Mouse (Mus musculus) MEL (cell line): Measurements from ENCODE around the gene Apbb2. TPM values are rescaled to one million over a fixed set of nuclear protein-coding genes. Genes with fewer than 3 reads are reported as not detected.

ENCODE experiments used
- DNase-seq: peaks from one replicate; pipeline ENCODE4 v3.0.0; 2011; ENCODE audit warnings: low read depth, low spot score
- H3K27ac ChIP-seq: 2 replicates; pipeline ENCODE4 v1.5.1; 2012; ENCODE audit warnings: low read depth, mild to moderate bottlenecking, control low read depth, low read length, moderate library complexity; ENCODE audit not compliant: control insufficient read depth
- H3K27me3 ChIP-seq, 2 experiments: fragments of 150-350 bp in 1 of 2; sonication (generic) in 1 of 2; 2 replicates each; pipeline ENCODE4 v1.6.1; 2012; ENCODE audit warnings: low read length in 2 of 2, mild to moderate bottlenecking in 2 of 2, improper control_type of control experiment in 1 of 2, moderate library complexity in 1 of 2; ENCODE audit not compliant: insufficient read depth in 2 of 2, control insufficient read depth in 1 of 2
- H3K36me3 ChIP-seq, 2 experiments: 2 replicates each; pipeline ENCODE4 v1.6.1; 2012 to 2014; ENCODE audit warnings: low read length in 2 of 2, improper control_type of control experiment in 1 of 2, inconsistent platforms in 1 of 2, mild to moderate bottlenecking in 1 of 2; ENCODE audit not compliant: insufficient read depth in 2 of 2, control insufficient read depth in 1 of 2
- H3K4me1 ChIP-seq, 2 experiments: fragments of 150-350 bp in 1 of 2; sonication (generic) in 1 of 2; 2 replicates each; pipeline ENCODE4 v1.6.1; 2012; ENCODE audit warnings: low read length in 2 of 2, improper control_type of control experiment in 1 of 2, mild to moderate bottlenecking in 1 of 2; ENCODE audit not compliant: insufficient read depth in 2 of 2, control insufficient read depth in 1 of 2
- H3K4me3 ChIP-seq, 2 experiments: fragments of 150-350 bp in 1 of 2; sonication (generic) in 1 of 2; 2 replicates each; pipeline ENCODE4 v1.5.1; 2012; ENCODE audit warnings: low read depth in 2 of 2, low read length in 2 of 2, mild to moderate bottlenecking in 2 of 2, moderate library complexity in 2 of 2, control low read depth in 1 of 2, improper control_type of control experiment in 1 of 2; ENCODE audit not compliant: control insufficient read depth in 1 of 2, insufficient read depth in 1 of 2
- H3K79me2 ChIP-seq: 2 replicates; pipeline ENCODE4 v1.6.1; 2012; ENCODE audit warnings: mild to moderate bottlenecking, low read length, moderate library complexity; ENCODE audit not compliant: control insufficient read depth, poor library complexity, insufficient read depth
- H3K9ac ChIP-seq: 2 replicates; pipeline ENCODE4 v1.6.1; 2012; ENCODE audit warnings: low read depth, mild to moderate bottlenecking, control low read depth, low read length, moderate library complexity; ENCODE audit not compliant: control insufficient read depth, poor library complexity, severe bottlenecking
- H3K9me3 ChIP-seq: fragments of 150-350 bp; sonication (generic); replicated peaks from 2 replicates; pipeline ENCODE4 v1.6.1; 2012; ENCODE audit warnings: mild to moderate bottlenecking, low read length, improper control_type of control experiment, moderate library complexity; ENCODE audit not compliant: insufficient read depth
- CHD1 ChIP-seq: IDR thresholded peaks from 2 replicates; pipeline ENCODE4 v1.6.1; 2012; ENCODE audit warnings: low read depth, mild to moderate bottlenecking, inconsistent platforms, low read length, improper control_type of control experiment
- CHD2 ChIP-seq: IDR thresholded peaks from 2 replicates; pipeline ENCODE4 v1.6.1; 2011; ENCODE audit warnings: low read length, improper control_type of control experiment
- CTCF ChIP-seq, 3 experiments: IDR thresholded peaks in 2 of 3; conservative IDR thresholded peaks in 1 of 3; 2 replicates each; pipeline ENCODE4 v1.5.1; 2011 to 2012; ENCODE audit warnings: low read length in 3 of 3, low read depth in 2 of 3, mild to moderate bottlenecking in 2 of 3, improper control_type of control experiment in 1 of 3, inconsistent platforms in 1 of 3, mixed read lengths in 1 of 3, moderate library complexity in 1 of 3; ENCODE audit not compliant: control insufficient read depth in 1 of 3, insufficient read depth in 1 of 3, poor library complexity in 1 of 3, severe bottlenecking in 1 of 3
- E2F4 ChIP-seq: IDR thresholded peaks from 2 replicates; pipeline ENCODE4 v1.6.1; 2011; ENCODE audit warnings: low read depth, low read length, improper control_type of control experiment, borderline replicate concordance
- GABPA ChIP-seq: IDR thresholded peaks from 2 replicates; pipeline ENCODE4 v1.6.1; 2012; ENCODE audit warnings: low read depth, mild to moderate bottlenecking, inconsistent platforms, low read length, improper control_type of control experiment, moderate library complexity
- GATA1 ChIP-seq: IDR thresholded peaks from 2 replicates; pipeline ENCODE4 v1.6.1; 2011; ENCODE audit warnings: low read depth, low read length, improper control_type of control experiment
- HCFC1 ChIP-seq: IDR thresholded peaks from 2 replicates; pipeline ENCODE4 v1.6.1; 2012; ENCODE audit warnings: low read depth, mild to moderate bottlenecking, inconsistent platforms, low read length, improper control_type of control experiment, moderate library complexity
- JUND ChIP-seq: IDR thresholded peaks from 2 replicates; pipeline ENCODE4 v1.6.1; 2011; ENCODE audit warnings: low read depth, mild to moderate bottlenecking, improper control_type of control experiment, low read length
- MAX ChIP-seq: IDR thresholded peaks from 2 replicates; pipeline ENCODE4 v1.6.1; 2011; ENCODE audit warnings: low read length, improper control_type of control experiment
- NELFE ChIP-seq: IDR thresholded peaks from 2 replicates; pipeline ENCODE4 v1.6.1; 2011; ENCODE audit warnings: low read depth, low read length, improper control_type of control experiment
- NRF1 ChIP-seq: IDR thresholded peaks from 2 replicates; pipeline ENCODE4 v1.6.1; 2014; ENCODE audit warnings: low read depth, mild to moderate bottlenecking, inconsistent platforms, low read length, improper control_type of control experiment, moderate library complexity; ENCODE audit not compliant: poor library complexity, insufficient read depth, severe bottlenecking
- POLR2A ChIP-seq, 2 experiments: IDR thresholded peaks; 2 replicates each; pipeline ENCODE4 v1.6.1; 2011 to 2012; ENCODE audit warnings: low read length in 2 of 2, mild to moderate bottlenecking in 2 of 2, control low read depth in 1 of 2, improper control_type of control experiment in 1 of 2, low read depth in 1 of 2, moderate library complexity in 1 of 2; ENCODE audit not compliant: control insufficient read depth in 1 of 2, insufficient read depth in 1 of 2, poor library complexity in 1 of 2
- POLR2AphosphoS2 ChIP-seq: IDR thresholded peaks from 2 replicates; pipeline ENCODE4 v1.6.1; 2011; ENCODE audit warnings: low read length, improper control_type of control experiment
- POLR2AphosphoS5 ChIP-seq: IDR thresholded peaks from 2 replicates; pipeline ENCODE4 v1.6.1; 2012; ENCODE audit warnings: low read depth, borderline replicate concordance, mild to moderate bottlenecking, inconsistent platforms, low read length, moderate library complexity, mixed read lengths
- RAD21 ChIP-seq: IDR thresholded peaks from 2 replicates; pipeline ENCODE4 v1.6.1; 2011; ENCODE audit warnings: mild to moderate bottlenecking, low read depth, low read length, improper control_type of control experiment
- RCOR1 ChIP-seq: IDR thresholded peaks from 2 replicates; pipeline ENCODE4 v1.6.1; 2012; ENCODE audit warnings: low read depth, mild to moderate bottlenecking, inconsistent platforms, low read length, improper control_type of control experiment
- SIN3A ChIP-seq: IDR thresholded peaks from 2 replicates; pipeline ENCODE4 v1.6.1; 2012; ENCODE audit warnings: low read length, improper control_type of control experiment, inconsistent platforms
- TCF12 ChIP-seq: IDR thresholded peaks from 2 replicates; pipeline ENCODE4 v1.6.1; 2014; ENCODE audit warnings: low read depth, mild to moderate bottlenecking, inconsistent platforms, low read length, improper control_type of control experiment, moderate library complexity
- ZMIZ1 ChIP-seq: IDR thresholded peaks from 2 replicates; pipeline ENCODE4 v1.6.1; 2012; ENCODE audit warnings: low read depth, mild to moderate bottlenecking, inconsistent platforms, low read length, improper control_type of control experiment, moderate library complexity
- ZNF384 ChIP-seq: IDR thresholded peaks from 2 replicates; pipeline ENCODE4 v1.6.1; 2012; ENCODE audit warnings: low read depth, mild to moderate bottlenecking, inconsistent platforms, low read length, improper control_type of control experiment
- polyA plus RNA-seq, 2 experiments: library from polyadenylated mRNA; stranded (reverse) in 1 of 2; unstranded in 1 of 2; fragments of >175 nt in 1 of 2; fragments of >200 nt in 1 of 2; gene quantifications; 2 replicates each; pipeline versions ENCODE4 v1.2.1 to v1.2.4; 2012; ENCODE audit warnings: low replicate concordance in 2 of 2, low read depth in 1 of 2; ENCODE audit not compliant: insufficient read length in 2 of 2, insufficient read depth in 1 of 2, missing spikeins in 1 of 2
- total RNA-seq: library from RNA; depleted of rRNA; stranded (reverse); fragments of 300-350 nt; gene quantifications from 2 replicates; pipeline ENCODE4 v1.2.3, GENCODE M21; 2012; rRNA removed

Apbb2 gene
- total RNA-seq (not detected in 2 replicates), polyA plus RNA-seq (not detected)

GRCm38 (mm10) chr5:66618597-66618996 lies at the start of gene Apbb2:
Gene Apbb2, minus strand, starts transcription at chr5:66618784.
- Histone ChIP-seq H3K9me3 (no peaks in the 10 kb centered on the region), H3K4me3 (no peak within 1 kb of the TSS), H3K79me2 (no peaks in the 10 kb centered on the region), H3K9ac (no peak within 1 kb of the TSS), H3K36me3 (no peaks in the 10 kb centered on the region), H3K27me3 (no peaks in the 10 kb centered on the region), H3K27ac (no peak within 1 kb of the TSS), H3K4me1 (no peaks in the 10 kb centered on the region)
- DNase-seq, result no peak
- TF ChIP-seq POLR2AphosphoS5 (no peak), GABPA (no peak), POLR2AphosphoS2 (no peak)

DNA sequence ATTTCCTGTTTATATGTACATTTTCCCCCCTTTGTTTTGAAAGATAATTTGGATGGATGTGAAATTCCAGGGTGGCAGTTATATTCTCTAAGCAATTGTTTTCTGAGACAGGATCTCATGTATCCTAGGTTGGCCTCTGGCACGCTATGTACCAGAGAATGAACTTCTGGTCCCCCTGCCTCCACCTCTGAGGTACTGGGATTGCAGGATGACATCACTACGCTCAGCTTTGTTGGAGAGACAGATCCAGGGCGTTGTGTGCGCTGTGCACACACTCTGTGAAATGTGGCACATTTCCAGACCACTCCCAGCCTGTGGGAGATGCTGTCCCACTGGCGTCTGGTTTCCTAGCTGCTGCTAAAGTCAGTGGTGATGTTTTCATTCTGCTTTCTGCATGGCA lies 35.6 kb upstream of the Apbb2 start:
- DNase-seq, result no peak
- no peak for TF ChIP-seq CTCF (IDR thresholded peaks at IDR 0.05 in 2 of 3, conservative IDR thresholded peaks at IDR 0.05 in 1 of 3; ENCODE audit: control insufficient read depth in 1 of 3, insufficient read depth in 1 of 3, low read depth in 2 of 3, low read length in 3 of 3, poor library complexity in 1 of 3, severe bottlenecking in 1 of 3)
- no peak for TF ChIP-seq SIN3A
- no peak for TF ChIP-seq TCF12
- TF ChIP-seq ZMIZ1, result no peak
- no peak for TF ChIP-seq GATA1
- no peak for TF ChIP-seq RAD21
- TF ChIP-seq MAX, result no peak
- TF ChIP-seq CHD1, result no peak
- no peak for TF ChIP-seq ZNF384
- no peak for TF ChIP-seq RCOR1
- no peak for TF ChIP-seq POLR2AphosphoS5
- TF ChIP-seq NELFE, result no peak
- TF ChIP-seq HCFC1, result no peak
- no peak for TF ChIP-seq POLR2A (IDR thresholded peaks at IDR 0.05; ENCODE audit: control insufficient read depth in 1 of 2, insufficient read depth in 1 of 2, low read depth in 1 of 2, low read length in 2 of 2, poor library complexity in 1 of 2)
- TF ChIP-seq E2F4, result no peak
- no peak overlapping the region for H3K27ac ChIP-seq
- no peaks in the 10 kb centered on the region for H3K4me1 ChIP-seq
- H3K36me3 ChIP-seq, result no peaks in the 10 kb centered on the region
- H3K4me3 ChIP-seq, result no peak overlapping the region
- no peaks in the 10 kb centered on the region for H3K9me3 ChIP-seq
- H3K9ac ChIP-seq, result no peak overlapping the region
- H3K27me3 ChIP-seq, result no peaks in the 10 kb centered on the region
- no peaks in the 10 kb centered on the region for H3K79me2 ChIP-seq

- no peak overlapping the region for H3K9ac ChIP-seq
- no peaks in the 10 kb centered on the region for H3K36me3 ChIP-seq
- no peak for DNase-seq
- no peaks in the 10 kb centered on the region for H3K4me1 ChIP-seq
- H3K27ac ChIP-seq, result no peak overlapping the region
- H3K4me3 ChIP-seq, result no peak overlapping the region
- no peaks in the 10 kb centered on the region for H3K9me3 ChIP-seq
- TF ChIP-seq NELFE, result no peak
- no peak for TF ChIP-seq E2F4
- no peak for TF ChIP-seq HCFC1
- TF ChIP-seq JUND, result no peak
- no peak for TF ChIP-seq NRF1
- TF ChIP-seq CHD2, result no peak
- no peaks in the 10 kb centered on the region for H3K79me2 ChIP-seq
- H3K27me3 ChIP-seq, result no peaks in the 10 kb centered on the region
Observed at GRCm38 (mm10) chr5:66647504-66647903, 28.9 kb upstream of the Apbb2 start.
